9 mouse cellular contexts compared by ENCODE assay signal in genomic region chr5:124240841-124241685, GRCm38 (mm10). TPM values are rescaled to one million over a fixed set of nuclear protein-coding genes. Genes with fewer than 3 reads are reported as not detected.
DNase-seq lines count a peak whose midpoint lies in the region; ATAC-seq lines count a peak whose summit lies in the region.
"Had no signal": no experiment of that assay in that cellular context is flagged by ENCODE, and none has a peak within 500 bp of the region (broad histone marks: within the 10 kb centered on the region; RNA-seq: fewer than 3 reads in every experiment).

No protein-coding gene starts in this region.

- peak; percentile 33 to 38 for DNase-seq in cerebellum, postnatal 10 days
- no peak for DNase-seq in cerebellum, adult 18-20 months
- peak; percentile 51 for DNase-seq in embryo, embryonic 11 days
- peak; percentile 54 for DNase-seq in mesoderm, embryonic 11.5 days (ENCODE audit: low read depth, low spot score)
- no peak for DNase-seq in urinary bladder, postnatal 25 days (ENCODE audit: low spot score)
- DNase-seq in spleen, postnatal 36 days (ENCODE audit: low spot score in 2 of 2) = no peak

- no peaks in the 10 kb centered on the region for H3K27me3 ChIP-seq in hindbrain, embryonic 15.5 days

- WGBS in hindbrain, embryonic 15.5 days = 21% methylated on average over 22 of the region's 22 CpGs

- H3K4me1 ChIP-seq in hindbrain, embryonic 15.5 days (replicated peaks) = peaks cover 24% of the 10 kb centered on the region

- peak overlapping the region; percentile 61 for H3K27ac ChIP-seq in hindbrain, embryonic 15.5 days (replicated peaks)
- H3K27ac ChIP-seq: macrophage had no signal

- H3K4me3 ChIP-seq in hindbrain, embryonic 15.5 days = no peak overlapping the region

- H3K9me3 ChIP-seq in hindbrain, embryonic 15.5 days = no peaks in the 10 kb centered on the region

- H3K36me3 ChIP-seq in hindbrain, embryonic 15.5 days = 0 out of 2 replicates have a peak, but pooled peaks cover 6% of the 10 kb centered on the region

- peak; percentile 59; the same call in 1 of the 2 replicates for ATAC-seq in hindbrain, embryonic 15.5 days (ENCODE audit: low FRiP score, low read depth)
- ATAC-seq in granulocyte monocyte progenitor cell, adult 5-6 weeks (replicated peaks; ENCODE audit: poor library complexity, severe bottlenecking) = no peak; the same call in 1 of the 2 replicates

- peak overlapping the region; percentile 31 for H3K4me2 ChIP-seq in hindbrain, embryonic 15.5 days

- H3K9ac ChIP-seq in hindbrain, embryonic 15.5 days = no peak overlapping the region

RNA-seq across cellular contexts. Expression of gene Pitpnm2, which starts 8.5 kb away (rescaled TPM):
- 10.8 and 11.5 TPM in 2 replicates for polyA plus RNA-seq in hindbrain, embryonic 15.5 days (2015; fragmentation: Nextera tagmentation; extraction: Ambion mirVana)
- 8.8 and 10.4 TPM in 2 replicates for total RNA-seq in granulocyte monocyte progenitor cell, adult 5-6 weeks (2014; fragmentation: Nextera tagmentation)
- total RNA-seq in granulocyte monocyte progenitor cell, adult 5-6 weeks (2017) = 3.1 and 4.1 TPM in 2 replicates

Comparison
In these comparisons a context has a peak if more than half of its experiments do, and no peak if none do; other contexts are left out.
1. DNase-seq: peak in cerebellum, postnatal 10 days (2 of 2), embryo, embryonic 11 days (single experiment) and mesoderm, embryonic 11.5 days (single experiment); none in cerebellum, adult 18-20 months (0 of 2), urinary bladder, postnatal 25 days (single experiment) and spleen, postnatal 36 days (0 of 2).